Mouse (Mus musculus) forebrain, embryonic 15.5 days (tissue): ENCODE measurements around the gene Ltbp2. TPM values are rescaled to one million over a fixed set of nuclear protein-coding genes. Genes with fewer than 3 reads are reported as not detected.

Source experiments
- polyA plus RNA-seq: library from polyadenylated mRNA; unstranded; fragments of >200 nt; fragmentation: Nextera tagmentation; extraction: Ambion mirVana; gene quantifications from 2 replicates; pipeline ENCODE4 v1.2.1, GENCODE M21; 2015

Gene Ltbp2
- polyA plus RNA-seq, 1 experiment from 2014 or later, result 0.15 TPM

Other genes with a start within 250 kb of the Ltbp2 start
- not detected in 2 replicates for gene Vrtn, start 235.5 kb downstream of the Ltbp2 start, polyA plus RNA-seq
- 3.4 and 3.9 TPM in 2 replicates for gene Syndig1l, start 177.7 kb downstream of the Ltbp2 start, polyA plus RNA-seq
- 80.7 and 87.5 TPM in 2 replicates for gene Npc2, start 103.4 kb downstream of the Ltbp2 start, polyA plus RNA-seq
- gene Isca2, start 103.3 kb downstream of the Ltbp2 start, polyA plus RNA-seq, result 125 and 144 TPM in 2 replicates
- gene Fcf1, start 94.4 kb upstream of the Ltbp2 start, polyA plus RNA-seq, result 117 and 118 TPM in 2 replicates
- gene Arel1, start 94.4 kb upstream of the Ltbp2 start, polyA plus RNA-seq, result 34.9 and 35.5 TPM in 2 replicates
- 37.3 and 39.8 TPM in 2 replicates for gene Ylpm1, start 119.8 kb upstream of the Ltbp2 start, polyA plus RNA-seq
- gene Prox2, start 234.2 kb upstream of the Ltbp2 start, polyA plus RNA-seq, result 1.7 and 1.8 TPM in 2 replicates
- gene Dlst, start 234.3 kb upstream of the Ltbp2 start, polyA plus RNA-seq, result 96.3 and 99.7 TPM in 2 replicates